Mouse (Mus musculus) megakaryocyte, embryonic 14.5 days (primary cell): Measurements from ENCODE around the gene Tmem181a.
"Not testable (repeated sequence)": the region's sequence is repeated elsewhere in the genome, so short reads cannot be mapped to it uniquely, and the experiment has no call there.

Source experiments
- FLI1 ChIP-seq: IDR thresholded peaks from 2 replicates; pipeline ENCODE4 v1.6.1; 2012; ENCODE audit warnings: low read length, inconsistent platforms, mixed read lengths
- GATA1 ChIP-seq: IDR thresholded peaks from 3 replicates; pipeline ENCODE4 v1.6.1; 2012; ENCODE audit warnings: mixed read lengths, low read length, inconsistent platforms, borderline replicate concordance

- not testable (repeated sequence) for TF ChIP-seq GATA1, FLI1
These were observed 72.3 kb downstream of the Tmem181a start for GRCm38 (mm10) chr17:6328997-6329396.
